Mouse (Mus musculus) mature B cell (primary cell): Measurements from ENCODE around the gene Klhl10.

ENCODE experiments used
- in situ Hi-C: fragments of 300-500 bp; cut with MboI; formaldehyde crosslinking; loops from 2 replicates; pipeline ENCODE4 v1.14.3; 2019

Klhl10 gene

GRCm38 (mm10) chr11:100465229-100465792 lies 23.6 kb downstream of the Klhl10 start:
- in situ Hi-C loops, result no loop called here

GRCm38 (mm10) chr11:100465833-100466232 lies 24.1 kb downstream of the Klhl10 start:
- in situ Hi-C loops, result no loop called here

GRCm38 (mm10) chr11:100471352-100472196 lies 29.9 kb downstream of the Klhl10 start:
- in situ Hi-C loops, result no loop called here

GRCm38 (mm10) chr11:100472197-100472934 lies 30.6 kb downstream of the Klhl10 start, which contains the start of gene Klhl11:
Gene Klhl11, minus strand, starts transcription at chr11:100472741.
- in situ Hi-C loops, result no loop called here

- in situ Hi-C loops, result no loop called here
These were observed 31.2 kb downstream of the Klhl10 start for GRCm38 (mm10) chr11:100472935-100473295.

- in situ Hi-C loops, result no loop called here
These were observed 34.6 kb downstream of the Klhl10 start for GRCm38 (mm10) chr11:100476281-100476680.

- in situ Hi-C loops, result no loop called here
These were observed 37.4 kb downstream of the Klhl10 start for GRCm38 (mm10) chr11:100479152-100479551.

GRCm38 (mm10) chr11:100484461-100484860 lies 42.7 kb downstream of the Klhl10 start:
- in situ Hi-C loops, result no loop called here

- in situ Hi-C loops, result no loop called here
These were observed 44.3 kb downstream of the Klhl10 start for GRCm38 (mm10) chr11:100485801-100486538.

GRCm38 (mm10) chr11:100490951-100491350 lies 49.2 kb downstream of the Klhl10 start:
- in situ Hi-C loops, result no loop called here

- in situ Hi-C loops, result no loop called here
These were observed 52.1 kb downstream of the Klhl10 start for GRCm38 (mm10) chr11:100493771-100494170.

GRCm38 (mm10) chr11:100500241-100500640 lies 58.5 kb downstream of the Klhl10 start:
- in situ Hi-C loops, result no loop called here

- in situ Hi-C loops, result no loop called here
These were observed 58.9 kb downstream of the Klhl10 start for GRCm38 (mm10) chr11:100500651-100501050.

GRCm38 (mm10) chr11:100501321-100501720 lies 59.6 kb downstream of the Klhl10 start:
- in situ Hi-C loops, result no loop called here

GRCm38 (mm10) chr11:100504990-100505660 lies 63.4 kb downstream of the Klhl10 start:
- in situ Hi-C loops, result no loop called here

- in situ Hi-C loops, result no loop called here
These were observed 64.3 kb downstream of the Klhl10 start for GRCm38 (mm10) chr11:100505997-100506396.
